Mouse (Mus musculus) embryonic fibroblast, embryonic 13.5 days (primary cell): ENCODE results near the gene Efr3b.

Experiments
- CTCF ChIP-seq: IDR thresholded peaks from 2 replicates; pipeline ENCODE4 v1.5.1; 2011; ENCODE audit warnings: mild to moderate bottlenecking, control low read depth, low read length, moderate library complexity, borderline replicate concordance; ENCODE audit not compliant: insufficient read depth
- POLR2A ChIP-seq: IDR thresholded peaks from 2 replicates; pipeline ENCODE4 v1.6.1; 2011; ENCODE audit warnings: low read depth, mild to moderate bottlenecking, control low read depth, low read length, moderate library complexity

- TF ChIP-seq POLR2A = no peak
- no peak for TF ChIP-seq CTCF
Measured at GRCm38 (mm10) chr12:3942026-3942425, 96.7 kb downstream of the Efr3b start.
